Mouse (Mus musculus) lung, embryonic 16.5 days (tissue): Measurements from ENCODE around the gene B4galt2. TPM values are rescaled to one million over a fixed set of nuclear protein-coding genes. Genes with fewer than 3 reads are reported as not detected.

ENCODE experiments used
- ATAC-seq: fragments of 200-750 bp; cut with Nextera tagmentation; 2 replicates; pipeline ENCODE4 v1.8.0; 2017; ENCODE audit warnings: low read depth, mild to moderate bottlenecking, moderate library complexity
- H3K27ac ChIP-seq: fragments of 300-500 bp; sonication (generic); 2 replicates; pipeline ENCODE4 v1.5.1; 2014; ENCODE audit warnings: mild to moderate bottlenecking, control low read depth, low read length
- H3K27me3 ChIP-seq: fragments of 300-500 bp; sonication (generic); 2 replicates; pipeline ENCODE4 v1.6.1; 2014; ENCODE audit warnings: low read depth, low read length, mixed read lengths; ENCODE audit not compliant: control insufficient read depth, insufficient read depth
- H3K36me3 ChIP-seq: fragments of 300-500 bp; sonication (generic); 2 replicates; pipeline ENCODE4 v1.6.1; 2014; ENCODE audit warnings: low read length; ENCODE audit not compliant: control insufficient read depth, insufficient read depth
- H3K4me1 ChIP-seq: fragments of 300-500 bp; sonication (generic); replicated peaks from 2 replicates; pipeline ENCODE4 v1.6.1; 2014; ENCODE audit warnings: low read length, mixed read lengths; ENCODE audit not compliant: control insufficient read depth, insufficient read depth
- H3K4me2 ChIP-seq: fragments of 300-500 bp; sonication (generic); 2 replicates; pipeline ENCODE4 v1.6.1; 2014; ENCODE audit warnings: low read depth, low read length, control low read depth
- H3K4me3 ChIP-seq: fragments of 300-500 bp; sonication (generic); 2 replicates; pipeline ENCODE4 v1.5.1; 2014; ENCODE audit warnings: mild to moderate bottlenecking, low read length, control low read depth
- H3K9ac ChIP-seq: fragments of 300-500 bp; sonication (generic); 2 replicates; pipeline ENCODE4 v1.6.1; 2014; ENCODE audit warnings: low read length, control low read depth
- H3K9me3 ChIP-seq: fragments of 300-500 bp; sonication (generic); 2 replicates; pipeline ENCODE4 v1.6.1; 2016; ENCODE audit warnings: low read length; ENCODE audit not compliant: control insufficient read depth
- WGBS: fragments of 180-500 bp; shearing (Covaris S2); extraction: QIAGEN DNeasy Blood & Tissue Kit; methylation state at CpG from one replicate; pipeline ENCODE4 v1.1.7; 2014; 5-methylcytosine and 5-hydroxymethylcytosine counted together
- polyA plus RNA-seq: library from polyadenylated mRNA; unstranded; fragments of >200 nt; fragmentation: Nextera tagmentation; extraction: Ambion mirVana; gene quantifications from 2 replicates; pipeline ENCODE4 v1.2.1, GENCODE M21; 2015

Gene B4galt2
- 10.6 and 12.0 TPM in 2 replicates for polyA plus RNA-seq

DNA sequence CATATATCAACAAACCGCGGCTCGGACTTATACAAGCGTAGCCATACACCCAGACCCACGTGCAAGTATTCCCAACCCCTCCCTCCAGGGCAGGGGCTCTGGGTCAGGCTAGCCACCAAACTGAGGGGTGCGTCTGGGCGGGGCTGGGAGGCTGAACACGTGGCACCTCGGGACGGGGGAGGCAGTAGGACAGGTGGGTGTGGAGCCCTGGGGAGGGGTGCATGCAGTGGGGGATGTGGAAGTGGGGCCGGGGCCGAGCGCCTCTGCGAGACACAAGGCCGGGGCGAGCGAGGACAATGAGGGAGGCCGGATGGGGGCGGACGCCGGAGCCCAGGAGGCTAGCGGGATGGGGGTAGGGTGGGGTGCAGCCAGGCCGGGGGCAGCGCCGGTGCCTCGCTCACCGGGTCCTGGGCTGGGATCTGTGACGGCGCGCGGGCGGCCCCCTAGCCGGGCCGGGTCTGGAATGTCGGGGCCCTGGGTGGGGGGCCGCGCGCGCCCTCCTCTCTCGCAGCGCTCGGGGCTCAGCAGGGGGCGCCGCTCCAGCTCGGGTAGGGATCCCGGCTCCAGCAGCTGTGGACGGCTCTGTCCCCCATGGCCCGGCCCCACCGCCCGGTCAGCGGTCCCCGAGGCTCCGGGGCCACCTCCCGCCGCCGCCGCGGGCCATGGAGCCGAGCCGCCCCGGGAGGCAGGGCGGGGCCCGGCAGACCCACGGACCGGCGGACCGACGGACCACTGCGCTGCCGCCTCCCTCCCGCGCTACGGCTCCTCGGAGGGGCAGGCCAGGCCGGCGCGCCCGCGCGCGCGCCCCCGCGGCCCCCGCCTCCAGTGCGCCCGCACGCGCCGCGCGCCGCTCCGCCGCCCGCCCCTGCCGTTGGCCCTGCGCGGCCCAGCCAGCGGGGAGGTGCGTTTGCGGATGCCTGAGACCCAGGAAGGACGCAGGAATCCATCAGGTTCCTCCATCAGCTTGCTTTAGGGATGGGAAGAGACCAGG, at the start of gene B4galt2:
Gene B4galt2, minus strand, starts transcription at position 787 of the 991 bp plus-strand sequence.
- H3K4me1 ChIP-seq, result peaks cover 20% of the 10 kb centered on the region
- WGBS, result under 1% methylated on average over 45 of the region's 103 CpGs

DNA sequence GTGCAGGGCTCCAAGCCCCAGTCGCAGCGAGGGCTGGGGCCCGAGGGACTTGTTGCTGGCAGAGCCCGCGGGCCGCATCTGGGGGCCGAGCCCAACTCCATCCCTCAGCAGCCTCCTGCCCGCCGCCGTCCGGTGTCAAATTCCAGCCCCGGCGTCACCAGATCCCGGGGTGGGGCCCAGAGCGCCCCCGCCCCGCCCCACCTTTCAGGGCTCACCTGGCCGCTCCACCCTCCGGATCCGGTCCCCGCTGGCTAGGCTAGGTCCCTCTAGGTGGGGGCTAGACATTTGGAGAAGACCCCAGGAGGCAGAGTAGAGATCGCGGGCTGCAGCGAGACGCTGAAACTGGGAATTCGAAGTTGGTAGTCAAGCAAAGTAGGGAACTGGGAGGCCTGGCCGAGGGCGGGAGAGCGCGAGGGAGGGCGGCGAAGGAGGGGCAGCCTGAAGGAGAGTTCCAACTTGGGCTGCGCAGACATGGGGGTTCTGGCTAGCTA, 46.1 kb upstream of the B4galt2 start, which contains the start of gene Artn:
Gene Artn, minus strand, starts transcription at position 373 of the 491 bp plus-strand sequence.
- Histone ChIP-seq H3K9me3 (no peaks in the 10 kb centered on the region), H3K27me3 (peaks cover 26% of the 10 kb centered on the region), H3K36me3 (no peaks in the 10 kb centered on the region), H3K4me2 (peak within 1 kb of the TSS; percentile 66), H3K9ac (peak within 1 kb of the TSS; percentile 41), H3K4me1 (peaks cover 15% of the 10 kb centered on the region), H3K27ac (peak within 1 kb of the TSS; percentile 4), H3K4me3 (peak within 1 kb of the TSS; percentile 47)
- WGBS, result 1% methylated on average over 33 of the region's 33 CpGs
- ATAC-seq, result peak; percentile 65

More for the DNA sequence above, at the start of gene B4galt2:
- ATAC-seq, result peak; percentile 67
- no peaks in the 10 kb centered on the region for H3K27me3 ChIP-seq
- peak within 1 kb of the TSS; percentile 79 for H3K9ac ChIP-seq
- H3K4me2 ChIP-seq, result peak within 1 kb of the TSS; percentile 90
- H3K27ac ChIP-seq, result peak within 1 kb of the TSS; percentile 25
- H3K4me3 ChIP-seq, result peak within 1 kb of the TSS; percentile 64
- H3K36me3 ChIP-seq, result 0 out of 2 replicates have a peak, but pooled peaks cover 2% of the 10 kb centered on the region
- H3K9me3 ChIP-seq, result no peaks in the 10 kb centered on the region

DNA sequence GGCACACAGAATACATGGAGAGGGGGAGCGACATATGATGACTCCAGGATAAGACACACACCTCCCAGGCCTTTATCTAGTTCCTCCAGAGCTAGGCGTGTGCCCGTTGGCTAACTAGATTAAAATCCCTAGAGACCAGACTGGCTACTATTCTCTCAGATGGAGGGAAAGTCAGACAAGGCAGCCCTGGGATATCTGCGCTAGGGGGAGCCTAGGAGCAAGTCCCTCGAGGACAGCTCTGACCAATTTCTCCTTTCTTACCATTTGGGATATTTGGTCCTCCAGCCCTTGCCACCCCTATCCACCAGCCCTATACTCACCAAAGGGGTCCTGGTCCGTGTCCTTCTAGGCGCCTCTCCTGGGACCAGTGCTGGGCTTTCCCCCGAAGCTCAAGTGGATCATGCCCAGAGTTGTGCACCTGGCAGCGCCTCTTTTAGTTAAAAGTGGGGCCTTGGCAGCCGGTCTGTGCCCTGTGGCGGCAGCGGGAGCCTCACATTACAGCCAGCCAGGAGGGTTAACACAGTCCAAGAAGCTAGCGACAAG, 45.5 kb upstream of the B4galt2 start:
- Histone ChIP-seq H3K27ac (peak overlapping the region; percentile 4), H3K4me1 (peaks cover 15% of the 10 kb centered on the region), H3K4me3 (peak overlapping the region; percentile 47), H3K36me3 (no peaks in the 10 kb centered on the region), H3K4me2 (peak overlapping the region; percentile 66), H3K27me3 (peaks cover 26% of the 10 kb centered on the region), H3K9ac (peak overlapping the region; percentile 41), H3K9me3 (no peaks in the 10 kb centered on the region)
- 3% methylated on average over 13 of the region's 13 CpGs for WGBS
- ATAC-seq, result peak; percentile 43

DNA sequence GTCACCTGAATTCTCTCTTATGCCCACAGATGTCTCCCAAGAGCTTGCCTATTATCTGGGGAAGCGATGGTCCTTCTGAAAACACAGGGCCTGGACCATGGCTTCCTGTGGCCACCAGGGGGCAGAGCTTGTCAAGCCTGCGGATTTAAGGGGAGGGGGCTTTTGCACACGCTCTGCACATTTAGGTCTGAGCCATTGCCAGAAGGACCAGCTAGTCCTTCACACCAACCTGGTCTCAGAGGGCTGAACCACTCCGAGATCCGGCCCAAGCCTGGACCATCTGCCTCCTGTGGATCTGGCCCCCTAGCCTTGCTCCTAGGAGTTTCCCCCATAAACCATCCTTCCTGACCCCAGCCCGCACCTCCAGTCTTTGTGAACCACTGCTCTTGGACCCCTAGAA, 44.9 kb upstream of the B4galt2 start:
- Histone ChIP-seq H3K27ac (no peak overlapping the region), H3K4me1 (peaks cover 15% of the 10 kb centered on the region), H3K9ac (no peak overlapping the region), H3K4me3 (no peak overlapping the region), H3K9me3 (no peaks in the 10 kb centered on the region), H3K27me3 (peaks cover 26% of the 10 kb centered on the region), H3K36me3 (no peaks in the 10 kb centered on the region), H3K4me2 (peak overlapping the region; percentile 66; the same call in 1 of the 2 replicates)
- 15% methylated on average over 6 of the region's 6 CpGs for WGBS
- ATAC-seq, result no peak

DNA sequence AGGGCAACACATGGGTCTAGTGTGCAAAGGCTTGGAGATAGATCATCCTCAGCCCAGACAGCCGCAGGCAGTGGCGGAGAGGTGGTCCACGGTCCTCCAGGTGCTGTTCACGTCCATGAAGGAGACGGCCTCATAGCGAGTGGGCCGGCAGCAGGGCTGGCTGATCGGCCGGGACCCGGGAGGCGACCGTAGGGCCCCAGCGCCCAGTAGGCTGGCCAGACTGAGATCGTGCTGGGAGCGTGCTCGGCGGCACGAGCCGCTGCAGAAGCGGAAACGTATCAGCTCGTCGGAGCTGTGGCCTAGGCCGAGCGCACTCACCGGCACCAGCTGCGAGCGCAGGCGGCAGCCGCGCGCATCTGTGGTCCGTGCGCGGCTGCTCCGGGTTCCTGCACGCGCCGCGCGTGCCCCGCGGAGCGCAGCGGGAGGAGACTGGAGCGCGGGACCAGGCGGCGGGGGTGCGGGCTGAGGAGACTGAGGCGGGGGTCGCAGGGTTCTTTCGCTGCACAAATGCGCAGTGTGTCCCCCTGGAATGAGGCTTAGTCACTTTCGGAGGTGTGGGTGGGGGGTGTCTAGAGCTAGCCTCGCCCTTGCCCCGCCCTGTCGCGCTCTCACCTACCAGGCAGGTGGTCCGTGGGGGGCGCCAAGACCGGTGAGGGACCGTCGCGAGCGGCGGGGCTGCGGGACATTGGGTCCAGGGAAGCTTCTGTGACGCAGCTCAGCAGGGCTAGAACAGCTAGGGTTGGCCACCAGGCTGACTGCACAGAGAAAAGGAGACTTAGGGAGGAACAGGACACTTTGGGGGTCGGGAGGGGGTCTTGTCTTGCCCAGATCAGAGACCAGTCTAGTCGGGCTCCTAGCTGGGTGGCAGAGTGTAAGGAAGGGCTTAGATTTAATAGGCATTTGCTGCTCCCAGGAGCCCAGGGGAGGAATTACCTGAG, 43.5 kb upstream of the B4galt2 start:
- Histone ChIP-seq H3K27me3 (peaks cover 26% of the 10 kb centered on the region), H3K27ac (no peak overlapping the region), H3K9ac (peak overlapping the region; percentile 60), H3K9me3 (no peaks in the 10 kb centered on the region), H3K4me1 (peaks cover 15% of the 10 kb centered on the region), H3K4me3 (peak overlapping the region; percentile 51), H3K4me2 (peak overlapping the region; percentile 93), H3K36me3 (no peaks in the 10 kb centered on the region)
- 1% methylated on average over 67 of the region's 71 CpGs for WGBS
- ATAC-seq, result peak; percentile 36

DNA sequence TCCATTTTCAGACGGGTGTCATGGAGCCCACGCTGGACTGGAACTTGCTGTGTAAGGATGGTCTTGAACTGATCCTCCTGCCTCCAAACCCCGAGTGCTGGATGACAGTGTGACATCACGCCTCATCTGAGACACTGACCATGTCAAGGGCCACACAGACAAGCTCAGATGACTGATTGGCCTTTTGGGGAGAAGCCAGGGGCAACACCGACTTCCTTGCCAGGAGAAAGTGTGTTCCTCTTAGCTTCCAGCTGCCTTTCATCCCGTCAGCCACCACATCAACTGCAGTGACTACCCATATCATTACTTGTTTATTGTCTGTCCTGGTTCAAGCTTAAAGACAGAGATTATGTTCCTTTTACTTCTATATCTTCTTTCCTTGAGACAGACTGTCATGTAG, 41.6 kb upstream of the B4galt2 start:
- 39% methylated on average over 5 of the region's 6 CpGs for WGBS
- H3K27ac ChIP-seq, result no peak overlapping the region
- no peak overlapping the region for H3K4me3 ChIP-seq
- H3K4me1 ChIP-seq, result peaks cover 15% of the 10 kb centered on the region
- H3K9me3 ChIP-seq, result no peaks in the 10 kb centered on the region
- peak; percentile 28 for ATAC-seq
- H3K9ac ChIP-seq, result no peak overlapping the region
- H3K36me3 ChIP-seq, result no peaks in the 10 kb centered on the region
- H3K4me2 ChIP-seq, result no peak overlapping the region
- H3K27me3 ChIP-seq, result peaks cover 26% of the 10 kb centered on the region

DNA sequence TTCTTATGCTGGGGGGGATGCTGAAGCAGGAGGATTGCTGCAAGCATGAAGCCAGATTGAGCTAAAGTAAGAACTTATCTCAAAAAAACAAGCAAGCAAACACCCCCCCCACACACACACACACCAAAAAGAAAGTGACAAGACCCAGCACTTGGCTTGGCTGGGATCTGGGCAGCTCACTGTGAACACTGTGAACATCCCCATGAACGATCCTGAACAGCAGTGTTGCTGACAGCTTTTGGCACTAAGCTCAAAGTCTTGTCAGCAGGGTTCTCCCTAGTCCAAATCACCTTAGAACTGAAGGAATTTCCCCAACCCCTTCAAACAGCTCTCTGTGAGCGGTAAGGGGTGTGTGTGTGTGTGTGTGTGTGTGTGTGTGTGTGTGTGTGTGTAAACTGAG, 40.2 kb upstream of the B4galt2 start:
- Histone ChIP-seq H3K9ac (no peak overlapping the region), H3K27me3 (peaks cover 26% of the 10 kb centered on the region), H3K36me3 (no peaks in the 10 kb centered on the region), H3K27ac (no peak overlapping the region), H3K4me2 (no peak overlapping the region), H3K9me3 (no peaks in the 10 kb centered on the region), H3K4me3 (no peak overlapping the region), H3K4me1 (peaks cover 5% of the 10 kb centered on the region)
- 16% methylated on average over 2 of the region's 2 CpGs for WGBS
- no peak for ATAC-seq

DNA sequence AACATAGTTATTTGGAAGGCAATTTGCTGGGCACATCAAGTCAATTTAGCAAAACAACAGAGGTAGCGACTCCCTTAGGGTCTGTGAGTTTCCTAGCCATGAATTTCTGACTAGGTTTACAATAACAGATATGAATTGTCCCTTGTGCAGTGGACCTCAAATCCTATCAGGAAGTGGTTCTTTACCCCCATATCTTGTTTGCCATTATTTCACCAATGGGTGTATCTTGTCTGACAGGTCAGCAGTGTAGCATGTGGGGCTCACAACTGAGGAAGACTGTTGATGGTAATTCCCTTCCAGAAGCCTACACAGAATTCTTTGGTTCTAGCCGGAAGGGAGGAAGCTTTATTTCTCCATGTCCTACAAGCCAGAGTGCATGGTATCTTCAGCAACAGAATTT, 38.1 kb upstream of the B4galt2 start:
- H3K4me1 ChIP-seq, result peaks cover 2% of the 10 kb centered on the region; the same call in 1 of the 2 replicates
- 91% methylated on average over 2 of the region's 2 CpGs for WGBS

More for the DNA sequence above, 38.1 kb upstream of the B4galt2 start:
- no peaks in the 10 kb centered on the region for H3K36me3 ChIP-seq
- H3K4me2 ChIP-seq, result no peak overlapping the region
- H3K4me3 ChIP-seq, result no peak overlapping the region
- no peak for ATAC-seq
- H3K9me3 ChIP-seq, result no peaks in the 10 kb centered on the region
- no peak overlapping the region for H3K9ac ChIP-seq
- H3K27ac ChIP-seq, result no peak overlapping the region
- peaks cover 8% of the 10 kb centered on the region; the same call in 1 of the 2 replicates for H3K27me3 ChIP-seq
